Mouse (Mus musculus) frontal cortex, postnatal 25 days (tissue): ENCODE results near the gene Sec22c.
A peak's percentile ranks its signal among the peaks of the same experiment; 100 is the strongest.

Source experiments
- DNase-seq, 2 experiments: peaks; one replicate each; pipeline ENCODE4 v3.0.0; 2022; ENCODE audit warnings: low spot score in 2 of 2

The Sec22c gene

DNA sequence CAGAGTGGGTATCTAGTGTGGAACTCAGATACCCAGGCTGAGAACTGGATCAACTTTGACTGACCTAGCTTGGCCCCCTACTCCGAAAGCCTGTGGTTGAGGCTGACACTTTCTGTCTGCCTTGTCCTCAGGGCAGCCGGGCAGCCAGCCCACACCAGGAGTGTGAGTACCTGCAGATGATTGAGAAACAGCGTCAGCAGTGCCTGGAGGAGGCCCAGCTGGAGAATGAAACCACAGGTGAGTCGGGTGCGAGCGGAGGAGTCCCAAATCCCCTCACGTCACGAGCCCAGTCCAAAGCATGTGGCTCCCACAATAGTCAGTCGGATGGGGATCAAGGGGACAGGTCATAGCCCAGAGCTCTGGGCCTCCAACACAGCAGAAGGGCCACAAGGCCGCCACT is 51.6 kb downstream of the Sec22c start:
- no peak for DNase-seq

DNA sequence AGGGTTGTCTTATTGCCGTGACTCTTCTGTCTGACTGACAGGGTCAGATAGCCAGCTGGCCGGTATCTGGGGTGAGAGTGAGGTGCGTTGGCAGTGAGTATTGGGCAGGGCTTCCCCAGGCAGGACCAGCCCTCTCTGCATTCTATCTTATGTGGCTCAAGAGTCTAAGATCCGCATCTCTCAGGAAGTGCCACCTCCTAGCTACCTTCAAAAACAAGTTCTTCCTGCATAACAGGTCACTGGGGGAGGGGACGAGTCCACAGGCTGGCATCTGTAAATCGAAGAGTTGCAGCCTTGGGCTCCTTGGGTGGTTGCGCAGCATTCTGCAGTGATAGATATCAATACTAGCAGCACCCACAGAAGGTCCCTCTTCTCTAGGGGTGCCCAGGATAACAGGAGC is 58.3 kb downstream of the Sec22c start:
- DNase-seq = no peak

DNA sequence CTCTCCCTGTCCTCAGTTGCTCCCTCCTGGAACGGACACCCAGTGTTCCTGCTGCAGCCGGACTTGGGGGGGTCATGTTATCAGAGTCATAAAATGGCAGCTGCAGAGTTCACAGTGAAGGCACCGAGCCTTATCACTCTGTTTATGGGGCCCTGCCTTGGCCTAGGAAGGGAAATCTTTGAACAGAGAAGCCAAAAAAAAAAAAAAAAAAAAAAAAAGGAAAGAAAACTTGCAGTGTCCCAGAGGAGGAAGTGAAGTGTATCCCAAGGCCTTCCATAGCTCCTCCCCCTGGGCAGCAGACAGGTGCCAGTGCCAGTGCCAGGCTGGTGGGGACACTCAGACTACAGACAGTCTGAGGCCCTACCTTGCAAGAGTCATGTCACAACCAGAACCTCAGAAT is 60.4 kb downstream of the Sec22c start:
- no peak for DNase-seq

DNA sequence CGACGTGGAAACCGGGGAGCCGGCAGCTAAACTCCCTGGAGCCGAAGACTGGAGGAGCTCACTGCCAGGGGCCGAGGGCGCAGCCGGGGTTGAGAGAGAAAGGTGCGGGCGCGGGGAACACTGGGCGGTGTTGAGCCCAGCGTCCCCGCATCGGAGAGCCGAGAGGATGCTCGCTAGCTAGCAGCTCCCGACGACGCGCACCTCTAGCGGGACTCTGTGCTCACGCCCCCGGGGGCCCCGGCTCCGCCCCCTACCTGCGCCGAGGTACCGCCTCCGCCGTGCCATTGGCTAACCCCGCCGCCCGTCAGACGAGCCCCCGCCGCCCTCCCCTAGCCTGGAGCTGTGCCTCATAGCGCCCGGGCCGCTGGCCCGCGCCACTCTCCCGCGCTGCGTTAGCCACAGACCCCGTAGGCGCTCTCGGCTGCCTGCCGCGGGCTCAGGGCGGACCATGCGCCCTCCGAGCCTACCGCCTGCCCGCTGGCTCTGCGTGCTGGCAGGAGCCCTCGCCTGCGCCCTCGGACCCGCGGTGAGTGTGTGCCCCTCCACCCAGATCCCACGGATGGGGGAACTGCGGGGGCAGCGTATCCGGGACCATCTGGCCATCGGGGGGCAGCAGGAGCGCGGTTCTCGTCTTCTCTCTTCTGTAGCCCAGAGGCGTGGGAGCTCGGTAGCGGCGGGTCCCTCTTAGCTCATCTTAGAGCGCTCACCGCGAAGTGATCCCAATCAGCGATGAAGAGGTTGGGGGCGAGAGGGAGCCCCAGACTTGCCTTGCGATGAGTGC is 62.7 kb downstream of the Sec22c start, which contains the start of gene Vipr1:
Gene Vipr1, plus strand, starts transcription at position 316 of the 781 bp plus-strand sequence.
- peak; percentile 53 to 74 for DNase-seq

- peak; percentile 59 to 67 for DNase-seq
Measured at GRCm38 (mm10) chr9:121642001-121642400, 63.3 kb downstream of the Sec22c start, which contains the start of gene Lyzl4. Lyzl4 (minus strand) TSS chr9:121642096.

- no peak for DNase-seq
Measured at GRCm38 (mm10) chr9:121641235-121641915, 63.9 kb downstream of the Sec22c start.

DNA sequence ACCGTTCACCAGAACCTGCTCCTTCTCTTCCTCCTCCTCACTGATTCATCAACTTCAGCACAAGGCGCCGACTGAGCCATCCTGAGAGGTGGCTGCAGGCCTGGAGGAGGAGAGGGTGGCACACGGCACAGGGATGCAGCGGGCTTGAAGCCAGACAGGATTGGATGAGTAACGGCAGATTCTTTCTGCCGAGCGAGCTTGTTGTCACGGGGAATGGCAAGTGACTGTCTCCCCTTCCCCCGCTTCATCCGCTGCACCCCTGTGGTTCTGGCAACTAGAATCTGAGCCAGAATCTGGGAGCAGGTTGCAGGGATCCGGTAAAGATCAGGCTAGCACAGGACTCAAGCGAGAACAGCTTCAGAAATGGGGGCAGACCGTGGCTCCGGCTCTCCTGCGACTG is 65.5 kb downstream of the Sec22c start:
- peak; percentile 50 to 61 for DNase-seq

DNA sequence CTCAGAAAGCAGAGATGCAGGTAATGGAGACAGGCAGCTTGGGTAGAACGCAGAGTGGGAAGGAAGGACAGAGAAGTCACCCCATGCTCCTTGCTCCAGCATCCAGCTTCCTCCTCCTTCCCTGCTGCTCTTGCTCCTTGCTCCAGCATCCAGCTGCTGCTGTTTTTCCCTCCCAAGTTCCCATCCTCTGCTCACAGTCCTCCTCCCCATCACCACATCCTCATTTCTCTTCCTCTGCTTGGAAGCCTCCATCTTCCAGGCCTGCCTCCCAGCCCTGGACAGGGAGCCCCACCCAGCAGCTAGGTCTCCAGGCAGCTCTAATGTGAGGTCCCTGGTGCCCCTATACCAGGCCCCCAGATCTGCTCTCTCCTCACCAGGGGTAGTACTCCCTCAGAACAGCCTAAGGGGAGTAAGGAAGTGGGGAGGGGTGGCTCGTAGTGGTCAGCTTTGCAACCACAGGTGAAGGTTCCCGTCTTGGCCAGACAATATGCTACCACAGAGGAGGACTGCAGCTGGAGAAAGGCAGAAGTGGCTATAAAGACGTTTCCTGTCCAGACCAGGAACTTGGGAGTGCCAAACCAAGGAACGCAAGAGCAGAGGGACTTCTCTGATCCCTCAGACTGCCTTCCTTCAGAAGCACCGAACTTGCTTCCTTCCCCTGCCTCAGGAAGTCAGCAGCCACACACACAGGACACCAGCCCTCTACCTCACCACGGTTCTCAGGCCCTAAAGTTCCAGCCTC is 69.3 kb downstream of the Sec22c start:
- no peak for DNase-seq

DNA sequence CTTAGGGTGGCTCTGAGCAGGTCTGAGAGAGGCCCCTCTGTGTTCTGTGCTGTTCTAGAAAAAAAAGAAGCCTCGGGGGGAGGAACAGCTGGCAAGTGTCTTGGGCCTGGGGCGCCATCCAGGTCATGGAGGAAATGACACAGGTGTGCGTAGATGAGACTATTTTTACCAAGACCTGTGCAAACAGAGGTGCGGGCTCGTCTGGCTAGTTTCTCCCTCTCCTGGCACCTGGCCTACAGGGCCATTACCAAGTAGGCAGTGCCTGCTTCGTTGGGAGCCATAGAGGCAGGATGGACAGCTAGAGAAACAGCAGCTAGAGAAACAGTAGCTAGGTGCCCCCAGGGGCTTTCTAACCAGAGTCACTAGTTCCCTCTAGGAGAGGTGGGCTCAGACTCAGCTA is 72.0 kb downstream of the Sec22c start:
- no peak for DNase-seq

GRCm38 (mm10) chr9:121632891-121633290 is 72.4 kb downstream of the Sec22c start:
- no peak for DNase-seq

DNA sequence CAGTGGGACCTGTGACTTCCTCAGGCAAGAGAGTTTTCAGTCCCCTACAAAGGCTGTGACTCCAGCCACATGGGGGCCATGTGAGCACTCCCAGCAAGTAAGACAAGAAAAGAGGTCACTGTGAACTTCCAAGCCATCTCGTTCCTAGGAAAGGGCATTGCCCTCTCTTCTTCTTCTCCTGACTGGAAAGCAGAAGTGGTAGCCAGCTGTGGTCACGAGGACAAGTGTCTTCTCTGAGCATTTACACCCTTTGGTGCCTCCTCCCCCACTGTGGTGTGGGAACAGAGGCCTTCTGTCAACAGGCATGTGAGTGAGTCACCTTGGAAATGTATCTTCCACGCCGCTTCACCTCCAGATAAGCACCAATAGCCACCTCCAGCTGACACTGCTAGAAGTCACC is 73.3 kb downstream of the Sec22c start:
- DNase-seq = no peak

GRCm38 (mm10) chr9:121630627-121631026 is 74.7 kb downstream of the Sec22c start:
- DNase-seq = no peak
